Mouse (Mus musculus) stomach, embryonic 16.5 days (tissue): ENCODE data around the gene Rfx4. TPM values are rescaled to one million over a fixed set of nuclear protein-coding genes. Genes with fewer than 3 reads are reported as not detected.
A peak's percentile ranks its signal among the peaks of the same experiment; 100 is the strongest.

Source experiments
- ATAC-seq: fragments of 200-750 bp; cut with Nextera tagmentation; 2 replicates; pipeline ENCODE4 v1.8.0; 2017; ENCODE audit warnings: moderate number of reproducible peaks, moderate TSS enrichment; ENCODE audit not compliant: insufficient read depth, low FRiP score
- H3K27ac ChIP-seq: fragments of 300-500 bp; sonication (generic); 2 replicates; pipeline ENCODE4 v1.5.1; 2014; ENCODE audit warnings: low read length
- H3K27me3 ChIP-seq: fragments of 300-500 bp; sonication (generic); 2 replicates; pipeline ENCODE4 v1.6.1; 2014; ENCODE audit warnings: low read length, control low read depth, mixed read lengths; ENCODE audit not compliant: control insufficient read depth, insufficient read depth
- H3K36me3 ChIP-seq: fragments of 300-500 bp; sonication (generic); 2 replicates; pipeline ENCODE4 v1.6.1; 2014; ENCODE audit warnings: low read length; ENCODE audit not compliant: control insufficient read depth, insufficient read depth
- H3K4me1 ChIP-seq: fragments of 300-500 bp; sonication (generic); 2 replicates; pipeline ENCODE4 v1.6.1; 2014; ENCODE audit warnings: low read length, control low read depth, mixed read lengths; ENCODE audit not compliant: control insufficient read depth, insufficient read depth
- H3K4me2 ChIP-seq: fragments of 300-500 bp; sonication (generic); 2 replicates; pipeline ENCODE4 v1.6.1; 2014; ENCODE audit warnings: low read depth, low read length, mixed read lengths
- H3K4me3 ChIP-seq: fragments of 300-500 bp; sonication (generic); replicated peaks from 2 replicates; pipeline ENCODE4 v1.5.1; 2014; ENCODE audit warnings: mild to moderate bottlenecking, low read length
- H3K9ac ChIP-seq: fragments of 300-500 bp; sonication (generic); 2 replicates; pipeline ENCODE4 v1.6.1; 2014; ENCODE audit warnings: low read length
- H3K9me3 ChIP-seq: fragments of 300-500 bp; sonication (generic); replicated peaks from 2 replicates; pipeline ENCODE4 v1.6.1; 2016; ENCODE audit warnings: low read length, control low read depth; ENCODE audit not compliant: control insufficient read depth
- WGBS: fragments of 180-500 bp; shearing (Covaris S2); extraction: QIAGEN DNeasy Blood & Tissue Kit; methylation state at CpG from one replicate; pipeline ENCODE4 v1.1.7; 2014; 5-methylcytosine and 5-hydroxymethylcytosine counted together
- polyA plus RNA-seq: library from polyadenylated mRNA; unstranded; fragments of >200 nt; fragmentation: Nextera tagmentation; extraction: Ambion mirVana; gene quantifications from 2 replicates; pipeline ENCODE4 v1.2.1, GENCODE M21; 2015

The Rfx4 gene
- polyA plus RNA-seq, 1 experiment from 2014 or later, result not detected

DNA sequence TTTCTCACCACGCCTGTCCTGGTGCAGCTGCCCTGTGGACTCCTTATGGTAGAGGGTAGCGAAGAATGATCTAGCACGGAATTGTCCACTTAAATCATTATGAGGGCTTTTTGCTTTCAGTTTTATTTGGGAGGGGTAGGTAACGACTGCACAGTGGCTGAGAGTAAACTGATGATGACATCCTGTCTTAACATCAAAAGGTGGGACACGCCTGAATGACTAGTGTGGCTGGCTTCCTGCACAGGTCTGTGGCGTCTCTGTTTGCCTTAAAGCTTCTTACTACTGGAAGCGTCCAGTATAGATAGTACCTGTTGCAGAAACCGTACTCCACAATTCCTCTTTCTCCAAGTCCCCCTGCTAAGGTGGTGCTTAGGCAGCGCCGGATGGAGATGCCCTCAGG lies 12.9 kb downstream of the Rfx4 start:
- Histone ChIP-seq H3K9ac (no peak overlapping the region), H3K4me3 (no peak overlapping the region), H3K36me3 (no peaks in the 10 kb centered on the region), H3K9me3 (no peaks in the 10 kb centered on the region), H3K27ac (no peak overlapping the region), H3K4me1 (no peaks in the 10 kb centered on the region), H3K4me2 (no peak overlapping the region), H3K27me3 (no peaks in the 10 kb centered on the region; the same call in 1 of the 2 replicates)
- ATAC-seq, result no peak
- WGBS, result 77% methylated on average over 10 of the region's 10 CpGs

DNA sequence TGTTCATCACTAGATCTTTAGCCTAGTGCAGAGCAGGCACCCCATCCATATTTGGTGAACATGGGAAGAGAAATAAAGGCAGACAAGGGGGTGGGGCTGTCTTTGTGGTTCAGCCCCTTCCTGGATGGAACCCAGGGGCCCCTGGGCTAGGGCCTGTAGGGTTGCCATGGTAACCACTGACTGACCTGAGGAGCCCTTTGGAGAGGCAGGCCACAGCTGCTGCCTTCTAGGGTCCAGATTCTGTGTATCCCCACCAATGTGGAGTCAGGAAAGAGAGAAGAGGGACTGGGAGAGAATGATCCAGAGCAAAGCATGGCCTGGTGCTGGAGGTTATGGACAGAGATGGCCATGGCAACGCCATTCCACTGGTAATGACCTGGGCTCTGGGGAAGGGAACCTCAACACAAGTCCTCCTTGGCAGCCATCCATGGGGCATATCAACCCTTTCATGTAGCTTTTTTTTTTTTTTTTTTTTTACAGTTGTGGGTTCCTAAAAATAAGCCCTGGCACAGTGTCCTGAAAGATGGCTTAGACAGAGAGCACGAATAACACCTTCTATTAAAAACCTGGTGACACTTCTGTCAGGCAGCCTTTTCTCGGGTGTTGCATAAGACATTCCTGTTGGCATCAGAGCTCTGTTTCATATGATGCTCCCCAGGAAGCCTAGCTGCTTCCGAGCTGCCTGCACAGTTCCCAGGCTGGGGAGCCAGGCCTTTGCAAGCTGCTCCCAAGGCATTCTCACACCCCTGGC lies 16.7 kb downstream of the Rfx4 start:
- Histone ChIP-seq H3K4me2 (no peak overlapping the region), H3K4me3 (no peak overlapping the region), H3K27ac (no peak overlapping the region), H3K9ac (no peak overlapping the region), H3K4me1 (no peaks in the 10 kb centered on the region), H3K36me3 (no peaks in the 10 kb centered on the region), H3K27me3 (no peaks in the 10 kb centered on the region), H3K9me3 (no peaks in the 10 kb centered on the region)
- no peak for ATAC-seq
- WGBS, result 77% methylated on average over 4 of the region's 4 CpGs

DNA sequence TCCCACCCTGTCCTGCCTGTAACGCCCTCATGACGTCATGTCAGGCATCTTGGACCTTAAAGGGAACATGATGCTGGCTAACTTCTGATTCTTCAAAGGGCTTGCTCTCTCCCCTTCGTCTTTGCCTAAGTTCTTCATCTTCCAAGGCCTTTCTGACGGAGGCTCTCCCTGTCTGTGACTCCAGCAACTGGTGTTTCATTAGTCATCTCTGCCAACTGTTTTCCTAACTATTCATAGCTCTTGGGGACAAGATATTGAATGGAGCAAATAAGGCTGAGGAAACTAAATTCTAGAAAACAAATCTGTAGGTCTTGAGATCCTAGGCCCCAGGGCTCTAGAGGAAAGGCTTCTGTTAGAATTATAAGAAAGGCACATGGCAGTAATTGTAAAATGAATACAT lies 18.0 kb downstream of the Rfx4 start:
- H3K9ac ChIP-seq, result no peak overlapping the region
- H3K36me3 ChIP-seq, result no peaks in the 10 kb centered on the region
- ATAC-seq, result no peak
- no peak overlapping the region for H3K4me3 ChIP-seq
- H3K9me3 ChIP-seq, result no peaks in the 10 kb centered on the region
- H3K27ac ChIP-seq, result no peak overlapping the region
- H3K4me1 ChIP-seq, result no peaks in the 10 kb centered on the region
- H3K4me2 ChIP-seq, result no peak overlapping the region
- 91% methylated on average over 4 of the region's 4 CpGs for WGBS
- no peaks in the 10 kb centered on the region for H3K27me3 ChIP-seq

DNA sequence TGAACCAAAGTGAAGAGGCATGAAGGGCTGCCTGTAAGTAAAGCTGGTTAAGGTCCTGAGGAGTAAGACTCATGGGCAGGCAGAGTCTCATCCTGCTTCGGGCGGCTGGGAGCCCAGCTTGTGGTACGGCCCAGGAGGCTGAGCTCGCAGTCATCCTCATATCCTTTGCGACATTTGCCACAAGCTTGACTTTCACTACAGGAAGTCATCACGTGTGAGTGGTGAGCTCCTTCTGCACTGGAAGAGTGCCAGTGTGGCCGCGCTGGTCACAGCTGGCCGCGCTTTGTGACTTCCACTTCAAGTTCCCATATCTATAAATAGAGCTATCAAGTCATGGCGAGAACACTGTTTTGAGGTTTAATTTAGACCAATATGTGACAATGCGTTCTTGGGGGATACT lies 18.7 kb downstream of the Rfx4 start:
- Histone ChIP-seq H3K27me3 (no peaks in the 10 kb centered on the region), H3K27ac (no peak overlapping the region), H3K4me1 (no peaks in the 10 kb centered on the region), H3K36me3 (no peaks in the 10 kb centered on the region), H3K4me2 (no peak overlapping the region), H3K4me3 (no peak overlapping the region), H3K9me3 (no peaks in the 10 kb centered on the region), H3K9ac (no peak overlapping the region)
- 71% methylated on average over 12 of the region's 12 CpGs for WGBS
- ATAC-seq, result 0 out of 2 replicates have a peak, but pooled peaks have one; percentile 53

DNA sequence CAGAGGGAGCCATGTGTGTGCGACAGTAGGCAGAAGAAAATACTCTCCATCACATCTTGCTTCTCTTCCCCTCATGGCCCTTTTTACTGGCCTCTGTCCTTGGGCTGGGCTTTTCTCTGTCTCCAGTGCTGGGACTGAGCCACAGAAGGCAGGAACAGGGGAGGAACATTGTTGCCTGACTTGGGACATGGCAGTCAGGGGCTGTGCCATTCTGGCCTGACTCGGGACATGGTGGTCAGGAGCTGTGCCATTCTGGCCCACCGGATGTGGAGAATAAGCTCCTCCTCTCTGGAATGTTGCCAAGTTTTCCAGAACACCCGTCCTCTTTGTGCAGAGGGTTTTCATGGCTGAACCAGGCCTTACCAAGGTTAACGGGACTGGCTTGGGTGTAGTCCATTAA lies 21.2 kb downstream of the Rfx4 start:
- H3K36me3 ChIP-seq, result no peaks in the 10 kb centered on the region
- 61% methylated on average over 5 of the region's 5 CpGs for WGBS
- no peak overlapping the region for H3K27ac ChIP-seq
- H3K4me3 ChIP-seq, result no peak overlapping the region
- no peak overlapping the region for H3K9ac ChIP-seq
- no peak overlapping the region for H3K4me2 ChIP-seq
- no peaks in the 10 kb centered on the region for H3K27me3 ChIP-seq
- ATAC-seq, result no peak
- H3K4me1 ChIP-seq, result no peaks in the 10 kb centered on the region
- H3K9me3 ChIP-seq, result no peaks in the 10 kb centered on the region

DNA sequence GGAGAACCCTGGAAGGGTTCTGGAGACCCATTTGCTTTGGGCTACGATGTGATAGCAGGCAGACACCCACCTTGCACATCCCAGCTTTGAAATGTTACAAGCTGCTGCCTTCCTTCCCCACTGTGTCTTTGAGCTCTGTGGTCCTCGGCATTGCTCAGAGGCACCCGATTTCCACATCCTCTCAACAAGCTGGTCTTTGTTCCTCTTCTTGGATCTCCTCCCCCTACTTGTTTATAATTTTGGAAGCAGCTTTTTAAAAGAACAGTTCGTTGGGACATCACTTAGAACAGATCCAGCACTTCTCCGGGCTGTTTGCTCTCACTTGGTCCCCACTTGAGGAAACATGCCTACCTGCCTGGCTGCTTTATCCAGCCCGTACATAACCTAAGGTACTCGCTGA lies 22.1 kb downstream of the Rfx4 start:
- Histone ChIP-seq H3K9ac (no peak overlapping the region), H3K36me3 (no peaks in the 10 kb centered on the region), H3K9me3 (no peaks in the 10 kb centered on the region), H3K27ac (no peak overlapping the region), H3K4me3 (no peak overlapping the region), H3K27me3 (no peaks in the 10 kb centered on the region), H3K4me1 (no peaks in the 10 kb centered on the region), H3K4me2 (no peak overlapping the region)
- WGBS, result 68% methylated on average over 7 of the region's 7 CpGs
- ATAC-seq, result no peak

DNA sequence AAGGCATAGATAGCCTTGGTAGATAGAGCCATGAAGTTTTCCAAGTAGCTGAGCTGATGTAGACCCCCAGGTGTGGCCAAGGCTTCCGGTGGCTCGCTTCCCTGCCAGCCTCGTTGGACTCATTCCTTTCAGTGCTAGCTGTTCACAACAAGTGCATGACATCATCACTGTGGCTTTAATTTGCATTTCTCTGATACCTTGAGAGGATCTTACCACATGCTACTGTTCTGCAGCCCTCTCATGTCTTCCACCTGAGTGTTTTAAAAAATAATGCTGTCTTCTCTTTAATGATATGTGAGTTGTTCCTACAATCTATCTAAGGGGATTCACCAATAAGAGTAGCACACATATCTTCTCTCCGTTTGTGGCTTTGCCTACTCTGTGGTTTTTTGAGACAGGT lies 25.0 kb downstream of the Rfx4 start:
- no peak overlapping the region for H3K9ac ChIP-seq
- no peaks in the 10 kb centered on the region for H3K9me3 ChIP-seq
- no peaks in the 10 kb centered on the region for H3K27me3 ChIP-seq
- 73% methylated on average over 4 of the region's 4 CpGs for WGBS
- no peak for ATAC-seq
- no peak overlapping the region for H3K27ac ChIP-seq
- no peak overlapping the region for H3K4me3 ChIP-seq
- H3K36me3 ChIP-seq, result no peaks in the 10 kb centered on the region
- H3K4me2 ChIP-seq, result no peak overlapping the region
- H3K4me1 ChIP-seq, result no peaks in the 10 kb centered on the region

DNA sequence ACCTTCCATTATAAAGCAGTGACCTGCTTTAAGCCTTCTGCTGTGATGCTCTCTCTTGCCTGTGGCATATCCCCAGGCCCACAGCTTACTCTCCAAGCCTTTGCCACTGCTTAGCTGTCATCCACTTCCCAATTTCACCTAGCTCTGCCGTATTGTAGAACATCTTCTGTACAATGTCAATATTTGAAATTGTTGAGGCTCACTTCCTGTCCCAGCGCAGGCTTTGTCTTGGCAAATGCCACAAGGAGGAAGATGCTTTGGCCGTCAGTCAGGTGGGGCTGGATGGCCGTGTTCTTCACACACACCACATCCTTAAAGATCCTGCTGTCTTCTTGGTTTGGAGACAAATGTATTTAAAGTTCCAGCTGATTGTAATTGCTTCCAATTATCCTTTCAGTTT lies 29.5 kb downstream of the Rfx4 start:
- Histone ChIP-seq H3K4me2 (no peak overlapping the region), H3K4me1 (no peaks in the 10 kb centered on the region), H3K4me3 (no peak overlapping the region), H3K9me3 (no peaks in the 10 kb centered on the region), H3K9ac (no peak overlapping the region), H3K27ac (no peak overlapping the region), H3K27me3 (no peaks in the 10 kb centered on the region), H3K36me3 (no peaks in the 10 kb centered on the region)
- ATAC-seq, result no peak
- WGBS, result 41% methylated on average over 4 of the region's 4 CpGs

DNA sequence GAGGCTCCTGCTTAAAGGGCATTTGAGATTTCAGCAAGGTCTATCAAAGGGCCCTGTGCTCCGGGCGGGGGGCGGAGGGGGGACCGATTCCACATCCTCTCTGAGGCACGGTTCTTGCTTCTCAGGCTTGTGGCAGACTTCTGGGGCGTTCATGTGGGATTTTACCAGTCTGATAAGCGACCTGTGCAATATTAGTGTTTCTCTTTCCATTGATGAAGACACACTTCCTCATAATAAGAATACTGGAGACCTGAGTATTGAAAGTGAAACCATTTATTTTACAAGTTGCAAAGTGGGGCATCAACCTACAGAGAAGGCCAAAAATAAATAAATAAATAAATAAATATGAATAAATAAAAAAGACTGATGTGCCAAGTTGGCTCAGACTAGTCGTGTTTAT lies 34.5 kb downstream of the Rfx4 start:
- Histone ChIP-seq H3K4me2 (no peak overlapping the region), H3K36me3 (no peaks in the 10 kb centered on the region), H3K4me1 (no peaks in the 10 kb centered on the region), H3K9me3 (no peaks in the 10 kb centered on the region), H3K9ac (no peak overlapping the region), H3K27ac (no peak overlapping the region), H3K4me3 (no peak overlapping the region), H3K27me3 (no peaks in the 10 kb centered on the region)
- 88% methylated on average over 8 of the region's 8 CpGs for WGBS
- ATAC-seq, result no peak
